Mouse (Mus musculus): Measurements from ENCODE around the gene Pam16.

GRCm38 (mm10) chr16:4646831-4647230 is 22.0 kb upstream of the Pam16 start:
- TF ChIP-seq POLR2A (IDR thresholded peaks at IDR 0.05; ENCODE audit: borderline replicate concordance, extremely low read depth, insufficient read depth, insufficient read length, poor library complexity, severe bottlenecking) (no peak), CTCF (IDR thresholded peaks at IDR 0.05; ENCODE audit: borderline replicate concordance, extremely low read depth, insufficient read depth, insufficient read length) (no peak)
